Mouse (Mus musculus) spleen, postnatal 0 days (tissue): ENCODE data around the gene Scgb1b7. TPM values are rescaled to one million over a fixed set of nuclear protein-coding genes. Genes with fewer than 3 reads are reported as not detected.

Source experiments
- polyA plus RNA-seq: library from polyadenylated mRNA; unstranded; fragments of >200 nt; fragmentation: Nextera tagmentation; extraction: Ambion mirVana; gene quantifications from 2 replicates; pipeline ENCODE4 v1.2.1, GENCODE M21; 2015

Gene Scgb1b7
- not detected in 2 replicates for polyA plus RNA-seq

DNA sequence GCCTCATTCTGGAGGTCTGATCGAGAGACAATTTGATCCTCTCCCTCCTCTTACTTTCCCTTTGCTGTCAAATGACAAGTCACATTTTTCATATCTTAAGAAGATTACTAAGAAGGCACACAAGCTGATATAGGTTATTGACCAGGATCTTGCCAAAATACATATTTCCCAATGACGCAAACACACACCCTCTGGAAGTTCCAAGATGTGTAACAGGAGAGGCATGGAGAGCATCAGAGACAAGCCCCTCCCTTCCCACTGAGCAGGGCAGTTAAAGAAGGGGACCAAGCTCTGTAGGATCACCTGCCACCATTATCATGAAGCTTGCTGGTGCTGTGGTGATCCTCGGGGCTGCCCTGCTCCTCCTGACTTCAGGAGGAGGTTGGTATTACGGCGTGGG lies at the start of gene Scgb1b7:
Gene Scgb1b7 (plus strand): TSS at position 301 of the 400 bp plus-strand sequence.

DNA sequence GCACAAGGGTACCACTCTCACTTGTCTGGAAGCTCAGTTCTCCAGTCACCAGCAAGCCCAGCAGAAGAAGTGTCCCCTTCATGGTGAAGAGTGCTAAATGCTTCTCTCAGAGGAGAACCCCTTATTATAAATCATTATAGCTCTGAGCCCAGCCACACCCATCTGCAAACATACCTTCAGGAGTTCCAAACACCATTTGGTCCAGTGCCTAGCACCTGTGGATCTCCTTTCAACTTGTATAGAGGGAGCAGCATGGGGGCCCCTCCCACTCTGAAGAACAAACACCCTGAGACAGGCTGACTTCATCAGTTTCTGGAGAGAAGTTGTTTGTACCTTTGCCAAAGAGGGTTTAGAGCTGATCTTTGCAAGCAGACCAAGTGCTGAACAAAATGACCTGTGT lies 6.8 kb upstream of the Scgb1b7 start, which contains the start of gene Scgb2b7:
Gene Scgb2b7 (minus strand): TSS at position 101 of the 400 bp plus-strand sequence.

Other genes with a start within 250 kb of the Scgb1b7 start
- not detected in 2 replicates for gene Scgb2b7, start 6.9 kb upstream of the Scgb1b7 start, polyA plus RNA-seq